Mouse (Mus musculus) B cell, adult (primary cell): Measurements from ENCODE around the gene Desi1. TPM values are rescaled to one million over a fixed set of nuclear protein-coding genes. Genes with fewer than 3 reads are reported as not detected.

Experiments used
- total RNA-seq: library from RNA; stranded (reverse); gene quantifications from 4 replicates; pipeline ENCODE4 v1.2.4, GENCODE M21; 2023; ENCODE audit not compliant: inconsistent age

The Desi1 gene
- 26.4 to 39.9 TPM (median 27.9 TPM) in 4 replicates for total RNA-seq

DNA sequence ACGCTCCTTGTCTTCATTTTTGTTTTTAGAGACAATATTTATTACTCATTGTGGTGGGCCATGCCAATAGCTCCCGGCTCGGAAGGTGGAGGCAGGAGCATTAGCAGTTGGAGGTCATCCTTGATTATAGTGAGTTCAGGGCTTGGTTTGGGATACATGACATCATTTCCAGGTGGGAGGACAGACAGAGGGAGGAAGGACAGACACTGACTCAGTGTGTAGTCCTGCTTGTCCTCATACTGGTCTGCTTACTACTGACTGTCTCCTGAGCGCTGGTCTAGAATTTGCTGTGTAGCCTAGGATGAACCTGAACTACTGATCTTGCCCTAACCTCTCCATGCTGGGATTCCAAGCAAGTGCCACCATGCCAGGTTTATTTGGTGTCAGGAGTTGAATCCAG lies at the start of gene Desi1:
Desi1 (minus strand) TSS at position 101 of the 400 bp plus-strand sequence.

GRCm38 (mm10) chr15:82069898-82070297 lies 36.2 kb upstream of the Desi1 start, which contains the start of gene Mei1:
Mei1 (plus strand) TSS chr15:82069996.

GRCm38 (mm10) chr15:82058719-82059201 lies 25.1 kb upstream of the Desi1 start, which contains the start of gene 4930407I10Rik:
4930407I10Rik (plus strand) TSS chr15:82059151.

DNA sequence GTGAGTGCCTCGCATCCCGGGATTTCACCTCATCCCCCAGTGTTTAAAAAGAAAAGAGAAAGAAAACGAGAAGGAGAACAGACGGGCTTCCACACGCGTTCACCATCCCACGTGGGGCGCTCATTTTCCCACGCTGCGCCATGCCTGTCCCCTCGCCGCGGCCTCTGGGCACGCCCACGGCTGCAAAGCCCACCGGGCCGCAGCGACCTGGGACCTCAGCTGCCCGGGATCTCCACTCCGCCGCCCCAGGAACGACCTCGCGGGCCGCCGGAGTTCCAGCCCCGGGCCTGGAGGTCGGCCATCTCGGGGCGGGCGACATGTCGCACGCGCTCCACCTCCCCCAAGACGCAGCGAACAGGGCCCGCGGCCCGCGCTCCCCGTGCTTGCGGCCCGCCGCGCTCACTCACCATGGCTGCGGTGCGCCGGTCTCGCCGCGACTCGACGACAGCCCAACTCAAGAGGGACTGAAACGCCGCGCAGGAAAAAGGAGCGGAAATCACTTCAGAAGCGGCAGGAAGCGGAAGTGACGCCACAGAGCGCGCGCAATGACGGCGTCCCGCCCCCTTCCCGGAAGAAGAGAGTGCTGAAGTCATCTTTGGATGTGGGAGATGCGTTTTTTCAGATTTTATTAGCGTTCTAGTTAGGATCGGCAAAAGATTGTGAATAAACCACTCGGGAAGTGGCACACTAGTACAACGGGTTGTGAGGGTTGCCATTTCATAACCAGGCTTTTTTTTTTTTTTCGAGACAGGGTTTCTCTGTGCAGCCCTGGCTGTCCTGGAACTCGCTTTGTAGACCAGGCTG lies 13.6 kb upstream of the Desi1 start, which contains the start of gene Snu13:
Snu13 (minus strand) TSS at position 519 of the 804 bp plus-strand sequence.

DNA sequence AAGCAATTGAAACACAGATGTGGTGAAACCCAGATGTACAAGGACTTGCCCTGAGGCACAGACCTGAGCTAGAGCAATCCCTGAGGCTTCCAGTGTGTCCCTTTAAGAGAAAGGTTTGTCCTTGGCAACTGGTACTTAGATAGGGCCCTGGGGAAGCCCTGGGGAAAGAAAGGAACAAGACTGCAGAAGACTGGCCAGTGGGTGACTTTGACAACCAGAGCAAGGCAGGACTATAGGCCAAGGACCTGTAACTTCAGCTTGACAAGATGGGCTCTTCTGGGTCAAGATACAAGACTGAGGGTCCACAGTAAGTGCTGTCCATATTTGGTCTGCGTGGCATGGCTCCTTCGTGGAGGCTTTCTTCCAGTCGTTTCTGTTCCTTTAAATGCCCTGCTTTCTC lies 46.0 kb downstream of the Desi1 start, which contains the start of gene Xrcc6:
Xrcc6 (plus strand) TSS at position 190 of the 400 bp plus-strand sequence.

GRCm38 (mm10) chr15:81980321-81980720 lies 53.3 kb downstream of the Desi1 start, which contains the start of gene 1700029P11Rik:
1700029P11Rik (plus strand) TSS chr15:81980540.

GRCm38 (mm10) chr15:81960171-81961077 lies 73.2 kb downstream of the Desi1 start, which contains the start of gene Pmm1:
Pmm1 (minus strand) TSS chr15:81960930.

Other genes with a start within 250 kb of the Desi1 start
- gene Tef, start 231.4 kb downstream of the Desi1 start, total RNA-seq: 27.6 to 39.1 TPM (median 33.4 TPM) in 4 replicates
- 115 to 133 TPM (median 123 TPM) in 4 replicates for gene Tob2, start 175.1 kb downstream of the Desi1 start, total RNA-seq
- 60.1 to 67.5 TPM (median 62.8 TPM) in 4 replicates for gene Phf5a, start 162.0 kb downstream of the Desi1 start, total RNA-seq
- 141 to 151 TPM (median 145 TPM) in 4 replicates for gene Aco2, start 161.6 kb downstream of the Desi1 start, total RNA-seq
- 15.0 to 23.3 TPM (median 17.1 TPM) in 4 replicates for gene Polr3h, start 107.6 kb downstream of the Desi1 start, total RNA-seq
- 0.29 to 0.81 TPM (median 0.42 TPM) in 3 of 4 replicates, not detected in the other for gene Csdc2, start 97.1 kb downstream of the Desi1 start, total RNA-seq
- 18.0 to 24.3 TPM (median 21.2 TPM) in 4 replicates for gene Pmm1, start 72.9 kb downstream of the Desi1 start, total RNA-seq
- gene 1700029P11Rik, start 53.3 kb downstream of the Desi1 start, total RNA-seq: not detected in 4 replicates
- gene Xrcc6, start 46.0 kb downstream of the Desi1 start, total RNA-seq: 32.1 to 42.1 TPM (median 33.8 TPM) in 4 replicates
- 96.9 to 103 TPM (median 102 TPM) in 4 replicates for gene Snu13, start 13.7 kb upstream of the Desi1 start, total RNA-seq
- gene 4930407I10Rik, start 25.3 kb upstream of the Desi1 start, total RNA-seq: not detected in 4 replicates
- gene Mei1, start 36.1 kb upstream of the Desi1 start, total RNA-seq: not detected in 4 replicates
- 58.6 to 67.5 TPM (median 62.7 TPM) in 4 replicates for gene Ccdc134, start 94.1 kb upstream of the Desi1 start, total RNA-seq
- gene Srebf2, start 113.3 kb upstream of the Desi1 start, total RNA-seq: 202 to 229 TPM (median 225 TPM) in 4 replicates
- 5.5 to 8.9 TPM (median 6.7 TPM) in 4 replicates for gene Shisa8, start 179.0 kb upstream of the Desi1 start, total RNA-seq
- 309 to 334 TPM (median 329 TPM) in 4 replicates for gene Tnfrsf13c, start 190.5 kb upstream of the Desi1 start, total RNA-seq
- 0.77 to 4.2 TPM (median 1.6 TPM) in 4 replicates for gene Cenpm, start 210.9 kb upstream of the Desi1 start, total RNA-seq
- 0.32 TPM in 1 of 4 replicates, not detected in the others for gene 1500009C09Rik, start 218.5 kb upstream of the Desi1 start, total RNA-seq
- 0.48 TPM in 1 of 4 replicates, not detected in the others for gene Sept3, start 241.0 kb upstream of the Desi1 start, total RNA-seq